Mouse (Mus musculus) skeletal muscle tissue, adult 2 months (tissue): Measurements from ENCODE around the gene Baz1b.
"Not testable (repeated sequence)": the region's sequence is repeated elsewhere in the genome, so short reads cannot be mapped to it uniquely, and the experiment has no call there.

Experiments
- DNase-seq: peaks from one replicate; pipeline ENCODE4 v3.0.0-alpha.2; 2012; ENCODE audit warnings: low read depth, low spot score

Baz1b gene

DNA sequence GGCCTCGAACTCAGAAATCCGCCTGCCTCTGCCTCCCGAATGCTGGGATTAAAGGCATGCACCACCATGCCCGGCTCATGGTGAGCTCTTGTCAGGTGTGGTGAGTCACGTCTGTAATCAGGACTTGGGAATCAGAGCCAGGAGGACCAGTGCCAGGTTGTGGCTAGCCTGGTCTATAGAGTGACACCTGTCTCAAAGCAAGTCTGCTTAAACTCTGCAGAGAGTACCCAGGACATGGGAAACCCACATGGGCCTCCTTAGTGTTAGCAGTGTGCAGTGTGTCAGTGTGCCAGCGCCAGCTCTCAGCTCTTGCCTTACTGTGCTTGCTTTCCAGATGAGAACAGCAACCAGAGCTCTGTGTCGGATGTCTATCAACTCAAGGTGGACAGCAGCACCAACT is 7.4 kb upstream of the Baz1b start:
- no peak for DNase-seq

- no peak for DNase-seq
Observed at GRCm38 (mm10) chr5:135180796-135181195, 6.3 kb upstream of the Baz1b start.

DNA sequence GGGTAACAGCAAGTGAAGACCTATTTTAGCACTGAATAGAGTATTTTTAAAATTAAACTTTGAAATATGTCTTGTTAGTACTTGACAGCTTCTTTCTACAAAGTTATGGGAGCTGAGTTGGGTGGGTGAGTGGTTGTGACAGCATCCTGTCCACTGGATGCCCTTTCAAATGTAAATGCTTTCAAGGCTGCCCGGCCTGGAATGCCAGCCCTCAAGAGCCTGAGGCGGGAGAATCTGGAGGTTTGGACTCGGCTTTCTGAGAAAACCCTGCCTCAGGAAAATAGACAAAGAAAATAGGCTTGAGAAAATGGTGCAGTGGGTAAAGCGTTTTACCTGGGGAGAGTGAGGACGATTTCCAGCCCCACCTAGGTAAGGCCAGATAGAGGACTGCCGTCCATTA is 5.3 kb upstream of the Baz1b start:
- DNase-seq: no peak

GRCm38 (mm10) chr5:135183131-135183861 is 3.8 kb upstream of the Baz1b start:
- no peak for DNase-seq

DNA sequence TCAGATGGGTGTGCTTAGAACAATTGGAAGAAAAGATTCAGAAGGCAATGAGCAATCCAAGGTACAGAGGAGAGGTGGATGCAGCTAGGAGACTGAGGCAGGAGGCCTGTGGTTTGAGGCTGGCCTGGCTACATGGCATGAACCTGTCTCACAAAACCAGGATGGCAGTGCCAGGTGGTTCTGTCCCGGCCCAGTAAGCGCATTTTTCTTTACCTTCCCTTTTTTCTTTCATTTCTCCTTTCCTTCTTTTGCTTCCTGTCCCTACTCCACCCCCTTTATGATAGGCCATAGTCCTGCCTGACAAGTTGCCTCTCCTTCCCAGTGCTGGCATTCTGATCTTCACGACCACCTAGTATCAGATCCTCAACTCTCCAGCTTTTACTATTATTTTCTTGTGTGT is 2.0 kb upstream of the Baz1b start:
- DNase-seq: no peak

GRCm38 (mm10) chr5:135185596-135185995 is 1.5 kb upstream of the Baz1b start:
- DNase-seq: no peak

- DNase-seq: peak; percentile 24
Observed at GRCm38 (mm10) chr5:135186231-135186620, 838 bp upstream of the Baz1b start.

DNA sequence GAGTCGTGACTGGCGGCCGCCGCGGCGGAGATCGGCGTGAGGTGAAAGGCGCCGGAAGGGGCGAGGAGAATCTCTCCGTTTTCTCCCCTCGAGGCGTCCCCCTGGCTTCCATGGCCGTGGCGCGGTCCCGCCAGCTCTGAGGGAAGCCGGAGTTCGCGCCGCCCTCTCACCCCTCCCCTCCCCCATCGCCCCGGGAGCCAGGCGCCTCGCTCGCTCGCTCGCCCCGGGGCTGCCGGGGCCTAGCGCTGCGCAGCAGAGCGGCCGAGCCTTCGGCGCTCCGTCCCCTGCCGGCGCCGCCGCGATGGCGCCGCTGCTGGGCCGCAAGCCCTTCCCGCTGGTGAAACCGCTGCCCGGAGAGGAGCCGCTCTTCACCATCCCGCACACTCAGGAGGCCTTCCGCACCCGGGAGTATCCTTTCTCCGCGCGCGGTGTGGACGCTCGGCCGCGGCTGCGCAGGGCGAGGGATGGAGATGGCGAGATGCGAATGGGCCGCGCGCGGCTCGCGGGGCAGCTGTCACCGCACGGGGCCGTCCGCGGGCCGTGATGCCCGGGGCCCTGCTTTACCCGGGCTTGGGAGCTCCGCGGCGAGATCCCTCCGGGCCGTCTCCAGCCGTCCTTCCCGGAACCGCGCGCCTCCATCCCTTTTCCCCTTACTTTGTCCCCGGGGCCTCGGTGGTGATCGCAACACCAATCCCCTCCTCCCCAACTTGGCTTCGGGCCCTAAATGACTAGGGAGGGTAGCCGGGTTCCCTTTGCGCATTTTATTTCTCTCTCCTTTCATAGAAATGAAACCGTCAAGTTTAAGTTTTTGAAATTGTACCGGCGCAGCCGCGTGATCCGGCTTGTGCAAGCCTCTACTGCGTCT is 517 bp downstream of the Baz1b start:
- DNase-seq: no peak

- DNase-seq: no peak
Observed at GRCm38 (mm10) chr5:135188214-135188554, 1.1 kb downstream of the Baz1b start.

DNA sequence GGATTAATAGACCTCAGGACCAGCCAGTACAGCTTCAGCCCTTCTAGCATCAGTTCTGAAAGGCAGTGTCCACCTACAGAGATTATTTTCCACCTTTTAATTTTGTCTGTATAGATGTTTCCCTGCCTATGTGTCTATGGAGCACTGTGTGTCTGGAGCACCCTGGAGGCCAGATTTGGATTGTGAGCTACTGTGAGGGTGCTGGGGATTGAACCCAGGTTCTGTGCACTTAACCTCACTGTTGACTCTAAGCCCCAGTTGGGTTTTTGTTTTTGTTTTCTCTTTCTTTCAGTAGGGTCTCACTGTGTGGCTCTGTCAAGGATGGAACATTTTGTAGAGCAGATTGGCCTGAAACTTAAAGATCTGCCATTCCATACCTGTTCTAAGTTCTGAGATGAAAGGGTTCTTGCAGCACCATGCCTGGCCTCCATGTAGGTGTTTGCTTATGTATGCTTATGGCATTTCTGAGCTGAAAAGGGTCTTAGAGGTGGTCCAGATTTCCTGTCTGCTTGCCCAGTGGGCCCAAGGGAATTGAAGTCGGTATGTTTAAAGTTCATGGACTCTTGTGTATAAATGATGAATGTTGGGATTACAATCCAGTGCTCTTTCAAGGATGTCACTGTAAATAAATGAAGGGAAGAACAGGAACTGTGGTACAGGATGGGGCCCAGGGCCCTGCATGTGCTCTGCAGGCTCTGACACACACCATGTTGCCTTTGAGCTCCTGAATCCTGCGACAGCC is 2.4 kb downstream of the Baz1b start:
- no peak for DNase-seq

- peak; percentile 50 for DNase-seq
Observed at GRCm38 (mm10) chr5:135191620-135192019, 4.6 kb downstream of the Baz1b start.

GRCm38 (mm10) chr5:135192431-135192830 is 5.4 kb downstream of the Baz1b start:
- DNase-seq: no peak

GRCm38 (mm10) chr5:135196367-135196766 is 9.3 kb downstream of the Baz1b start:
- no peak for DNase-seq

- DNase-seq: no peak
Observed at GRCm38 (mm10) chr5:135202763-135203162, 15.7 kb downstream of the Baz1b start.

- no peak for DNase-seq
Observed at GRCm38 (mm10) chr5:135208197-135208596, 21.1 kb downstream of the Baz1b start.

- no peak for DNase-seq
Observed at GRCm38 (mm10) chr5:135216871-135217270, 29.8 kb downstream of the Baz1b start.

DNA sequence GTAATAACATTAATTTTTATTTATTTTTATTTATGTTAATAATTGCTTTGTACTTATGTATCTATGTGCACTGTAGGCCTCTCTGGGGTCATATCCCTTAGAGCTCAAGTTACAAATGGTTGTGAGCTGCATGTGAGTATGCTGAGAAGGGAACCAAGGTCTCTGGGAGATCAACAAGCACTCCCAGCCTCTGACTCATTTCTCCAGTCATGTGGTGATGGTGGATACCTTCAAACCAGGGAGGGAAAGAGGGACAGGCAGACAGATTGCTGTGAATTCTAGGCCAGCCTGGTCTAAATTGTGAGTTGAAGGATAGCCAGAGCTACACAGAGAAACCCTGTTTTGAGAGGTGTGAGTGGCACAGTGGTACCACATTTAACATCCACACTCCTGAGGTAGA is 33.9 kb downstream of the Baz1b start:
- DNase-seq: no peak

DNA sequence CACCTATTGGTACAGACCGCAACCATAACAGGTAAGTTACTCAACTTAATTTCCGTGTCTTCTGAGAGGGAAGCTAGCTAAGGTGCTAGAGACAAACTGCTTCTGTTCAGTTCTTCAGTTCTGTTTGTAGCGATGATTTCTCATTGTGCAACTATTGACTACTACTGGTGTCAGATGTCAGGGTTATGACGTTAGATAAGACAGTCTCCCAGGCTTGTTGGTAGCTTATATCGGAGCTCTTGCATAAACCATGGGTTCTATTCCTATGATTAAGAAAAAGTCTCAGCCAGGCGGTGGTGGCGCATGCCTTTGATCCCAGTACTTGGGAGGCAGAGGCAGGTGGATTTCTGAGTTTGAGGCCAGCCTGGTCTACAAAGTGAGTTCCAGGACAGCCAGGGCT is 35.0 kb downstream of the Baz1b start:
- DNase-seq: no peak

GRCm38 (mm10) chr5:135224169-135224568 is 37.1 kb downstream of the Baz1b start:
- no peak for DNase-seq

DNA sequence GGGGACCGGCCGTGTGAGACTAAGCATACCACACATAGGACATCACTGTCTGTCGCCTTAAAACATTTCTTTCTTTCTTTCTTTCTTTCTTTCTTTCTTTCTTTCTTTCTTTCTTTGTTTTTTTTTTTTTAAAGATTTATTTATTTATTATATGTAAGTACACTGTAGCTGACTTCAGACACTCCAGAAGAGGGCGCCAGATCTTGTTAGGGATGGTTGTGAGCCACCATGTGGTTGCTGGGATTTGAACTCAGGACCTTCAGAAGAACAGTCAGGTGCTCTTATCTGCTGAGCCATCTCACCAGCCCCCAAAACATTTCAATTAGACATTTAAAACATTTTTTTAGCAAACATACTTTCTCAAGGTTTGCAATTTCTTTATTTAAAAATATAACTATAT is 38.8 kb downstream of the Baz1b start:
- not testable (repeated sequence) for DNase-seq

DNA sequence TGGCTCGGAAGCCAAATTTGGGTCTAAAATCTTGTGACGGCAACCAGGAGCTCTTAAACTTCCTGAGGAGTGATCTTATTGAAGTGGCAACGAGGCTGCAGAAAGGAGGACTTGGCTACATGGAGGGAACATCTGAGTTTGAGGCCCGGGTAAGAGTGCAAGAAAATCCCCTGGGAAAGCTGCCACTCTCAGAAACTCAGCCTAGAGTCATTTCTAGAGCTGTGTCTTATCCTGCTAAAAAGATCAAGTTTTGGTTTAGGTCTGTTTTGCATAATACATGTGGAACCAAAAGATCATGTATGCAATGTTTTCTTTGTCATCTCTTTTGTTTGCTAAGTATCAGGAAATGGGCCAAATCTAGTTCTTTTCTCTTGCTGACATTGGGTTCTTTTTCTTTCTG is 43.1 kb downstream of the Baz1b start:
- DNase-seq: no peak

DNA sequence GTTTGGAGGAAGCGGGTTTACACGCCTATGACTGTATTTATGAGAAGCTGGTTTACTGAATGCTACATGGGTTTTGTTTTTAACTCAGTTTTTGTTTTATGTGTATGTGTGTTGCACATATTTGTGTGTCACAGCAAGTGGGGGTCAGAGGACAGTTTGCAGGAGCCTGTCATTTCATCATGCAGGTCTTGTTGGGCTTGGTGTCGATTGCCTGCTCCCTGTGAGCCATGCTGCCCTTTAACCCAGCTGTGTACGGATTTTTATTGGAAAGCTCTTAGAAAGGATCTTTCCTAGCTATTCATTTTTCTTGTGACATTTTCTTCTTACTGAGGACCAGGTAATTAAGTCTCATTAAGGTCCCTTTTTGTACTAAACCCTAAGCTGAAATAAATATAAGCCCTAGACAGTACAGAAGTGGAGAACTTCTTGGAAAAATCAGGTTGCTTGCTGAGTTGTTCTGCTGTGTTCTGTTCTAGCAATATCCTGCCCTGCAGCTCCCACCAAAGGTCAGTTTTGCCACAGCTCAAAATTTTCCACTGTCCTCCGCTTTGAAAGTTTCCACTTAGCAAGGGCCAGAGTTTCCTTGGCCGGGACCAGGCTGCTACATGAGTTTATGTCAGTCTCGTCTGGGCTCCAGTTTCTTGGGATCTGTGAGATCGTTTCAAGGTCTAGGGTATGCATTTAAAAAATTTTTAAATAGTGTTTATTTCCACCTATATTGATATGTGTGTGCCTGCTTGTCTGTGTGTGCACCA is 46.3 kb downstream of the Baz1b start:
- DNase-seq: no peak
